ENCODE assay signal across 1 mouse cellular context in the genomic region with DNA sequence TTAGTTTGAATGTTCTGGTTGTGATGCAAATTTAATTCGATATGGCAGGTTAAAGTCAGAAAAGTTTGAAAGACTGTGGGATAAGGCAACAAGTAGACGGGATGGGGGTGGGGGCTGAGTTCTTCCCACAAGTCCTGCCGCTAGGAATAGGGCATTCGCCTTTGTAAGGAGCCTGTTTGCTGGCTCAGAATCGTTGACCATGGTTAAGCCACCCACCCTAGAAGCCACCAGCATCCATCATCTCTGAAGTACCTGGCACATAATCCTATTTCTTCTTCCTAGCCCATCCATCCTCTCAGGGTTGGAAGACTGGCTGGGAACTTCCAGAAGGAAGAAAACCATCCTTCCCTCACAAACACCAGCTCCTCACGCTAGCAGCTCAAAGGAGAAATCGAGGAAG.
TF ChIP-seq lines count a peak whose summit lies in the region.

No protein-coding gene starts in this region.

TF ChIP-seq in CH12.LX, 34 proteins besides CTCF, POLR2A, EP300 and RAD21:
- TF ChIP-seq USF1 (IDR thresholded peaks at IDR 0.05; ENCODE audit: low read depth, low read length) (no peak), POLR2AphosphoS2 (IDR thresholded peaks at IDR 0.05; ENCODE audit: low read depth, low read length) (no peak), NELFE (IDR thresholded peaks at IDR 0.05; ENCODE audit: low read depth, low read length) (no peak), IRF4 (IDR thresholded peaks at IDR 0.05; ENCODE audit: low read depth, low read length) (no peak), PAX5 (IDR thresholded peaks at IDR 0.05; ENCODE audit: low read length) (no peak), GABPA (IDR thresholded peaks at IDR 0.05; ENCODE audit: insufficient replicate concordance, low read depth, low read length) (no peak), E2F4 (IDR thresholded peaks at IDR 0.05; ENCODE audit: insufficient replicate concordance, low read depth, low read length) (no peak), JUND (conservative IDR thresholded peaks at IDR 0.05; ENCODE audit: low read depth, low read length) (no peak), MYC (IDR thresholded peaks at IDR 0.05; ENCODE audit: low read depth, low read length) (no peak), CHD2 (IDR thresholded peaks at IDR 0.05; ENCODE audit: low read length) (no peak), ZNF384 (IDR thresholded peaks at IDR 0.05; ENCODE audit: low read depth, low read length) (no peak), BHLHE40 (IDR thresholded peaks at IDR 0.05; ENCODE audit: low read depth, low read length) (no peak)
TF ChIP-seq in CH12.LX: peak in this region for 0.
